In genomic region chr16:20715161-20715560, GRCm38 (mm10) we compare ENCODE assay signal across 9 mouse cellular contexts. TPM values are rescaled to one million over a fixed set of nuclear protein-coding genes. Genes with fewer than 3 reads are reported as not detected.
DNase-seq lines count a peak whose midpoint lies in the region; ATAC-seq and TF ChIP-seq lines count a peak whose summit lies in the region.
"Had no signal": no experiment of that assay in that cellular context is flagged by ENCODE, and none has a peak within 500 bp of the region (broad histone marks: within the 10 kb centered on the region; RNA-seq: fewer than 3 reads in every experiment).

No protein-coding gene starts in this region.

- intact Hi-C loops in heart, postnatal 10 days (cut with DNase I) = loop anchor here (10.0 kb wide), 1 partner anchor 670 kb away; no protein-coding TSS in a partner anchor

- no peaks in the 10 kb centered on the region for H3K27me3 ChIP-seq in ES-Bruce4 (ENCODE audit: control insufficient read depth, insufficient read depth, low read length, poor library complexity, severe bottlenecking)
- H3K27me3 ChIP-seq in forebrain, postnatal 0 days (ENCODE audit: insufficient read depth, low read length) = no peaks in the 10 kb centered on the region
- H3K27me3 ChIP-seq in liver, postnatal 0 days (ENCODE audit: insufficient read depth, low read length) = 0 out of 2 replicates have a peak, but pooled peaks cover 3% of the 10 kb centered on the region

- peak overlapping the region; percentile 84 for H3K4me2 ChIP-seq in forebrain, postnatal 0 days (ENCODE audit: low read depth)
- H3K4me2 ChIP-seq in liver, postnatal 0 days (ENCODE audit: low read depth, low read length) = peak overlapping the region; percentile 100

- TF ChIP-seq EP300 in ES-Bruce4 (IDR thresholded peaks at IDR 0.05; ENCODE audit: insufficient read depth, low read depth, low read length) = no peak
- no peak for TF ChIP-seq EP300 in liver, postnatal 0 days (IDR thresholded peaks at IDR 0.05; ENCODE audit: low read depth)

- peaks cover 9% of the 10 kb centered on the region; the same call in 1 of the 2 replicates for H3K36me3 ChIP-seq in ES-Bruce4 (ENCODE audit: control insufficient read depth, insufficient read depth, low read length, poor library complexity, severe bottlenecking)
- H3K36me3 ChIP-seq in forebrain, postnatal 0 days (ENCODE audit: insufficient read depth) = peaks cover 18% of the 10 kb centered on the region
- peaks cover 8% of the 10 kb centered on the region for H3K36me3 ChIP-seq in liver, postnatal 0 days (replicated peaks; ENCODE audit: insufficient read depth, low read length)

- no peak for ATAC-seq in forebrain, postnatal 0 days
- no peak for ATAC-seq in liver, postnatal 0 days

- peak; percentile 88 for DNase-seq in heart, adult 11 months
- DNase-seq in heart, postnatal 10 days = no peak
- DNase-seq in forebrain, postnatal 0 days = no peak
- DNase-seq in liver, postnatal 0 days = no peak
- DNase-seq in adrenal gland, adult 2 months = no peak
- DNase-seq in spleen, postnatal 14 days (ENCODE audit: low spot score in 2 of 2) = no peak
- DNase-seq in gastrocnemius, postnatal 25 days = no peak

- peaks cover 5% of the 10 kb centered on the region for H3K4me1 ChIP-seq in ES-Bruce4 (ENCODE audit: control insufficient read depth, insufficient read depth, low read length)
- peaks cover 14% of the 10 kb centered on the region for H3K4me1 ChIP-seq in forebrain, postnatal 0 days (ENCODE audit: insufficient read depth)
- H3K4me1 ChIP-seq in liver, postnatal 0 days (ENCODE audit: insufficient read depth) = peaks cover 36% of the 10 kb centered on the region

- peak overlapping the region; percentile 97 for H3K4me3 ChIP-seq in ES-Bruce4 (ENCODE audit: low read depth, low read length)
- H3K4me3 ChIP-seq in forebrain, postnatal 0 days (ENCODE audit: low read depth, low read length) = peak overlapping the region; percentile 69
- H3K4me3 ChIP-seq in liver, postnatal 0 days (ENCODE audit: low read depth, low read length) = peak overlapping the region; percentile 78

- 55% methylated on average over 2 of the region's 2 CpGs for WGBS in forebrain, postnatal 0 days
- 74% methylated on average over 2 of the region's 2 CpGs for WGBS in liver, postnatal 0 days (ENCODE audit: insufficient replicate concordance)

- peak overlapping the region; percentile 77 for H3K9ac ChIP-seq in ES-Bruce4 (ENCODE audit: low read depth, poor library complexity, severe bottlenecking)
- H3K9ac ChIP-seq in forebrain, postnatal 0 days = peak overlapping the region; percentile 84
- peak overlapping the region; percentile 79 for H3K9ac ChIP-seq in liver, postnatal 0 days (replicated peaks)

- no peak for TF ChIP-seq CTCF in ES-Bruce4 (IDR thresholded peaks at IDR 0.05; ENCODE audit: low read depth, low read length)
- TF ChIP-seq CTCF in forebrain, postnatal 0 days (IDR thresholded peaks at IDR 0.05; ENCODE audit: low read depth) = no peak
- no peak for TF ChIP-seq CTCF in liver, postnatal 0 days (IDR thresholded peaks at IDR 0.05; ENCODE audit: low read depth)

- peak overlapping the region; percentile 60 for H3K27ac ChIP-seq in ES-Bruce4 (ENCODE audit: insufficient read depth, low read length)
- H3K27ac ChIP-seq in forebrain, postnatal 0 days (ENCODE audit: low read depth, low read length) = no peak overlapping the region
- peak overlapping the region; percentile 95 for H3K27ac ChIP-seq in liver, postnatal 0 days (ENCODE audit: low read depth)

- no peaks in the 10 kb centered on the region for H3K9me3 ChIP-seq in ES-Bruce4 (replicated peaks; ENCODE audit: control insufficient read depth, insufficient read depth, low read length, poor library complexity, severe bottlenecking)
- no peaks in the 10 kb centered on the region for H3K9me3 ChIP-seq in forebrain, postnatal 0 days (ENCODE audit: low read length)
- no peaks in the 10 kb centered on the region for H3K9me3 ChIP-seq in liver, postnatal 0 days (ENCODE audit: low read length)

- no peak for TF ChIP-seq POLR2A in ES-Bruce4 (IDR thresholded peaks at IDR 0.05; ENCODE audit: insufficient read depth, low read length)

RNA-seq across cellular contexts. Expression of gene Polr2h, which starts 2.3 kb away (rescaled TPM):
- total RNA-seq in heart, postnatal 10 days (2021) = 10 to 100 TPM; 12.5 to 13.2 TPM
- 90.6 and 94.5 TPM in 2 replicates for polyA plus RNA-seq in ES-Bruce4 (2011; ENCODE audit: insufficient read depth, insufficient read length, low read depth, missing spikeins)
- total RNA-seq in forebrain, postnatal 0 days (2014; rRNA removed) = 43.7 and 55.3 TPM in 2 replicates
- polyA plus RNA-seq in forebrain, postnatal 0 days (2015; fragmentation: Nextera tagmentation; extraction: Ambion mirVana) = 87.4 and 103 TPM in 2 replicates
- polyA plus RNA-seq in liver, postnatal 0 days (2015; fragmentation: Nextera tagmentation; extraction: Ambion mirVana) = 25.1 and 27.5 TPM in 2 replicates
- total RNA-seq in adrenal gland, adult 2 months (2021) = 10 to 100 TPM; 31.2 to 45.2 TPM
- polyA plus RNA-seq in adrenal gland, adult 2 months (2012; rRNA removed) = 9.3 and 9.5 TPM in 2 replicates
- total RNA-seq in gastrocnemius, postnatal 25 days (2021) = 1 to 10 TPM; 8.2 to 8.3 TPM

RNA-seq across cellular contexts. Expression of gene Clcn2, which starts 2.4 kb away (rescaled TPM):
- total RNA-seq in heart, postnatal 10 days (2021) = 1 to 10 TPM; 3.3 to 3.5 TPM
- 8.8 and 10.2 TPM in 2 replicates for polyA plus RNA-seq in ES-Bruce4 (2011; ENCODE audit: insufficient read depth, insufficient read length, low read depth, missing spikeins)
- 41.9 and 47.9 TPM in 2 replicates for total RNA-seq in forebrain, postnatal 0 days (2014; rRNA removed)
- 10.7 and 14.1 TPM in 2 replicates for polyA plus RNA-seq in forebrain, postnatal 0 days (2015; fragmentation: Nextera tagmentation; extraction: Ambion mirVana)
- polyA plus RNA-seq in liver, postnatal 0 days (2015; fragmentation: Nextera tagmentation; extraction: Ambion mirVana) = 3.6 and 4.7 TPM in 2 replicates
- 10 to 100 TPM; 24.5 to 60.5 TPM for total RNA-seq in adrenal gland, adult 2 months (2021)
- polyA plus RNA-seq in adrenal gland, adult 2 months (2012; rRNA removed) = 198 and 282 TPM in 2 replicates
- 1 to 10 TPM; 2.0 to 3.2 TPM for total RNA-seq in gastrocnemius, postnatal 25 days (2021)

RNA-seq across cellular contexts. Expression of gene Chrd, which starts 17.8 kb away (rescaled TPM):
- 1 to 10 TPM; 1.4 to 3.4 TPM for total RNA-seq in heart, postnatal 10 days (2021)
- polyA plus RNA-seq in ES-Bruce4 (2011; ENCODE audit: insufficient read depth, insufficient read length, low read depth, missing spikeins) = 1.1 and 1.2 TPM in 2 replicates
- 15.8 and 15.9 TPM in 2 replicates for total RNA-seq in forebrain, postnatal 0 days (2014; rRNA removed)
- 3.4 and 3.6 TPM in 2 replicates for polyA plus RNA-seq in forebrain, postnatal 0 days (2015; fragmentation: Nextera tagmentation; extraction: Ambion mirVana)
- polyA plus RNA-seq in liver, postnatal 0 days (2015; fragmentation: Nextera tagmentation; extraction: Ambion mirVana) = 0.34 and 0.45 TPM in 2 replicates
- 10 to 100 TPM in 1 of 2 experiments, 1 to 10 TPM in 1; 9.1 to 19.3 TPM for total RNA-seq in adrenal gland, adult 2 months (2021)
- 41.4 and 43.5 TPM in 2 replicates for polyA plus RNA-seq in adrenal gland, adult 2 months (2012; rRNA removed)
- 1 to 10 TPM; 3.2 to 3.6 TPM for total RNA-seq in gastrocnemius, postnatal 25 days (2021)
- total RNA-seq: common myeloid progenitor, adult 5-6 weeks had no signal

RNA-seq across cellular contexts. Expression of gene Thpo, which starts 19.1 kb away (rescaled TPM):
- not detected for total RNA-seq in heart, postnatal 10 days (2021)
- 4.6 and 4.7 TPM in 2 replicates for polyA plus RNA-seq in ES-Bruce4 (2011; ENCODE audit: insufficient read depth, insufficient read length, low read depth, missing spikeins)
- 0.69 and 1.0 TPM in 2 replicates for total RNA-seq in forebrain, postnatal 0 days (2014; rRNA removed)
- 0.51 and 0.52 TPM in 2 replicates for polyA plus RNA-seq in forebrain, postnatal 0 days (2015; fragmentation: Nextera tagmentation; extraction: Ambion mirVana)
- 8.6 and 8.9 TPM in 2 replicates for polyA plus RNA-seq in liver, postnatal 0 days (2015; fragmentation: Nextera tagmentation; extraction: Ambion mirVana)
- 1 to 10 TPM; 1.2 to 6.4 TPM for total RNA-seq in adrenal gland, adult 2 months (2021)
- 9.7 and 15.3 TPM in 2 replicates for polyA plus RNA-seq in adrenal gland, adult 2 months (2012; rRNA removed)
- total RNA-seq in gastrocnemius, postnatal 25 days (2021) = 1 to 10 TPM; 2.1 to 3.0 TPM
- total RNA-seq: common myeloid progenitor, adult 5-6 weeks had no signal

RNA-seq across cellular contexts. Expression of gene Fam131a, which starts 22.1 kb away (rescaled TPM):
- 10 to 100 TPM; 16.0 to 18.9 TPM for total RNA-seq in heart, postnatal 10 days (2021)
- 5.9 and 7.1 TPM in 2 replicates for polyA plus RNA-seq in ES-Bruce4 (2011; ENCODE audit: insufficient read depth, insufficient read length, low read depth, missing spikeins)
- total RNA-seq in forebrain, postnatal 0 days (2014; rRNA removed) = 169 and 200 TPM in 2 replicates
- 81.6 and 89.9 TPM in 2 replicates for polyA plus RNA-seq in forebrain, postnatal 0 days (2015; fragmentation: Nextera tagmentation; extraction: Ambion mirVana)
- 0.88 and 1.4 TPM in 2 replicates for polyA plus RNA-seq in liver, postnatal 0 days (2015; fragmentation: Nextera tagmentation; extraction: Ambion mirVana)
- total RNA-seq in adrenal gland, adult 2 months (2021) = 10 to 100 TPM; 10.3 to 13.3 TPM
- polyA plus RNA-seq in adrenal gland, adult 2 months (2012; rRNA removed) = 24.9 and 29.4 TPM in 2 replicates
- total RNA-seq in gastrocnemius, postnatal 25 days (2021) = 10 to 100 TPM; 31.5 to 57.0 TPM
- total RNA-seq: common myeloid progenitor, adult 5-6 weeks had no signal
